Mouse (Mus musculus): ENCODE data around the gene Immp1l. TPM values are rescaled to one million over a fixed set of nuclear protein-coding genes. Genes with fewer than 3 reads are reported as not detected.

The Immp1l gene
- polyA plus RNA-seq (2015; fragmentation: Nextera tagmentation; extraction: Ambion mirVana), result 97.6 and 102 TPM in 2 replicates

DNA sequence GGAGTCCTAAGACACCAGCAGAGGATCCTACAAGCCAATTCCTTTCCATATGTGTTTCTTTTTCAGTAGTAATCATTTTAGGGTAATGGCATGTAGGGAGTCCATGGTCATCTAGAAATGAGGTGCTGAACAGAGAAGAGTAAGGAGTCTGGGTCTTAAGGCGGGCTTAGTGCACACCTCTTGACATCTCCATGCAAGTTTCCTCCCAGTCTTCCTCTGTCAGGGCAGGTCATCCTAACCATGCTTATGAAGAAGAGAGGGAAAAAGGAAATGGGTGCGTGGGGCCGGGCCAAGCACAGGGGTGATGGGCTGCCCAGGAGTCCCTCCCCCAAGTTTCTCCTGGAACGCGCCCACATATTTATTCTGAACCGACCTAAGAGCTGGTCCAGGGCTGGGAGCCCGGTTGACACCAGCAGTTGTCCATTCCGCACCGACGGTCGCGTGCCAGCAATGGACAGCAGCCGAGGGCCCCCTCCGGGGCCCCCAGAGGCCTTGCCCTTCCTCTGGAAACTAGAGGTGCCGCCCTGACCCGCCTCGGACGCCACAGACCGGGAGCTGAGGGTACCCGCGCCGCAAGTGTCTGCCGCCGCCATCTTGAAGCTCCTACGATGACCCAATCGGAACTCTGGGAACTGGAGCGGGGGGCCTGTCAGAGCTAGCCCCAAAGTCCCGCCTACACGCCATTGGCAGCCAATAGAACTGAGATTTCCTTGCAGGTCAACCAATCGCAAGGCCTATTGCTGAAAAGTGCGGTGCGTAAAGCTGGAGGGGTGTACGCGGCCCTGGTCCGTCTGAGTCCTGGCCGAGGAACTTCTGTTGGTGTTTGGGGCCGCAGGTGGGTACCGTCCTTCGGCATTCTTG is at the start of gene Immp1l, which contains the start of gene Elp4:
TSS of gene Immp1l (plus strand) at position 743 of the 861 bp plus-strand sequence.
TSS of gene Elp4 (minus strand) at position 669 of the 861 bp plus-strand sequence.
- Histone ChIP-seq H3K9me3 (ENCODE audit: control insufficient read depth) (no peaks in the 10 kb centered on the region), H3K9ac (ENCODE audit: low read depth, low read length) (peak within 1 kb of the TSS; percentile 63), H3K27ac (ENCODE audit: low read depth, low read length) (no peak within 1 kb of the TSS), H3K4me1 (replicated peaks; ENCODE audit: control insufficient read depth, insufficient read depth, low read length) (no peaks in the 10 kb centered on the region), H3K4me2 (replicated peaks; ENCODE audit: low read depth) (peak within 1 kb of the TSS; percentile 89), H3K27me3 (replicated peaks; ENCODE audit: control insufficient read depth, insufficient read depth, low read length) (no peaks in the 10 kb centered on the region), H3K4me3 (ENCODE audit: low read depth, low read length) (peak within 1 kb of the TSS; percentile 94), H3K36me3 (ENCODE audit: control insufficient read depth, insufficient read depth) (no peaks in the 10 kb centered on the region)
- ATAC-seq, result peak; percentile 100
- under 1% methylated on average over 39 of the region's 39 CpGs for WGBS
- no peak for TF ChIP-seq CTCF (IDR thresholded peaks at IDR 0.05; ENCODE audit: low read depth)

DNA sequence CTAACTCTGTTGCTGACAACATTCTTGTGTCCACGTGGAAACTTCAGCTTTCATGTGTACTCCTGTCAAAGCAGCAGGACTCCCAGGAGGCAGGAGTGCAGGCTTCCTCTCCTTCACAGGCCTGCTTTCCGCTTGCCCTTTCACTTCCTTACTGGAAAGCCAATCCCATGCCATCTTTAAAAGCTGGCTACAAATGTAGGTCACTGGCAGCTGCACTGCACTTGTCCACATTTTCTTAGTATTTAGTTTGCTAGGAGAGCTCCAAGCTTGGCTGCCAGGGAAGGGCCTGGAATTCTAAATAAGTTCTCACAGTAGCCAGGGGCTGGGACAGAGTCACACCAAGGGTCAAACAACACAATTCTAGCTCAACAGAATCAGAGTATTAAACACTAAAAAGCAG is 49.7 kb upstream of the Immp1l start:
- 57% methylated on average over 2 of the region's 2 CpGs for WGBS
- no peak for TF ChIP-seq CTCF (IDR thresholded peaks at IDR 0.05; ENCODE audit: low read depth)

DNA sequence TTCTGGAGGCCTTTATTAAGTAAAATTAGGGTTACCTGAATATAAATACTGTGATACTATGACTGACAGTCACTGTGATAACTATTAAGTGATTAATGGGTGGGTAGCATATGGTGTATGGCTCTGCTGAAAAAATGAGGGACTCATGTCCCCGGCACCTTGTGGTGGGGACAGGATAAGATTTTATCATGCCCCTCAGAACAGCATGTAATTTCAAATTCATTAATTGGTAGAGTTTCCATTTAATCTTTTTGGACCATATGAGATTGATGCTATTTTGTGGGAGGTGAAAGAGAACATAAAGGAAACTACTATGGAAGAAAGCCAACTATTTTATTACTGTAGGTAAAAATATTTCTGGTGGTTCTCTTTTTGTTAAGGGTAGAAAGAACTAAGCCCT is 31.0 kb upstream of the Immp1l start:
- no peaks in the 10 kb centered on the region for H3K9me3 ChIP-seq (ENCODE audit: control insufficient read depth)

More for the DNA sequence above, 49.7 kb upstream of the Immp1l start:
- no peak for ATAC-seq
- Histone ChIP-seq H3K4me3 (ENCODE audit: low read depth, low read length) (no peak overlapping the region), H3K4me1 (replicated peaks; ENCODE audit: control insufficient read depth, insufficient read depth, low read length) (no peaks in the 10 kb centered on the region), H3K36me3 (ENCODE audit: control insufficient read depth, insufficient read depth) (no peaks in the 10 kb centered on the region), H3K9me3 (ENCODE audit: control insufficient read depth) (no peaks in the 10 kb centered on the region), H3K9ac (ENCODE audit: low read depth, low read length) (no peak overlapping the region), H3K4me2 (replicated peaks; ENCODE audit: low read depth) (no peak overlapping the region), H3K27me3 (replicated peaks; ENCODE audit: control insufficient read depth, insufficient read depth, low read length) (no peaks in the 10 kb centered on the region), H3K27ac (ENCODE audit: low read depth, low read length) (no peak overlapping the region)

DNA sequence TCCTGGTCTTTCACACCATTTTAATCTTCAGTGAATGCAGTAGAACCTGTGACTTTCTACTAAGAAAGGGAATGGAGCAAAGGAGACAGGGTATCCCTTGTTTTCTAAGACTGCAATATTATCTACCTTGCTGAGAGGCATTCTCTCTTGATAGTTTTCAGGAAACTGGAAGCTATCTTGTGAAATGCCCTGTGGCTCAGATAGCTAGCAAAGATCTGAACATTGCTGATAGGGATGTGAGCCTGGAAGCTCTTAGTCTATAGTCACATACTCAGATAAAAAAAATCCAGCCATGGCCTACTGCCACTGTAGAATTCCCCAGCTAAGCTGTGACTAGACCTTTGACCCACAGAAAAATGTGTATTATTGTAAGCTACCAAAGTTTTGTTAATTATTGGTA is 13.6 kb upstream of the Immp1l start:
- no peak for ATAC-seq
- no peak overlapping the region for H3K9ac ChIP-seq (ENCODE audit: low read depth, low read length)

More for the DNA sequence above, 31.0 kb upstream of the Immp1l start:
- Histone ChIP-seq H3K4me3 (ENCODE audit: low read depth, low read length) (no peak overlapping the region), H3K27me3 (replicated peaks; ENCODE audit: control insufficient read depth, insufficient read depth, low read length) (no peaks in the 10 kb centered on the region), H3K9ac (ENCODE audit: low read depth, low read length) (no peak overlapping the region), H3K4me1 (replicated peaks; ENCODE audit: control insufficient read depth, insufficient read depth, low read length) (no peaks in the 10 kb centered on the region), H3K27ac (ENCODE audit: low read depth, low read length) (no peak overlapping the region), H3K36me3 (ENCODE audit: control insufficient read depth, insufficient read depth) (0 out of 2 replicates have a peak, but pooled peaks cover 3% of the 10 kb centered on the region), H3K4me2 (replicated peaks; ENCODE audit: low read depth) (no peak overlapping the region)
- TF ChIP-seq CTCF (IDR thresholded peaks at IDR 0.05; ENCODE audit: low read depth), result no peak
- 90% methylated on average over 1 of the region's 1 CpGs for WGBS
- ATAC-seq, result no peak

DNA sequence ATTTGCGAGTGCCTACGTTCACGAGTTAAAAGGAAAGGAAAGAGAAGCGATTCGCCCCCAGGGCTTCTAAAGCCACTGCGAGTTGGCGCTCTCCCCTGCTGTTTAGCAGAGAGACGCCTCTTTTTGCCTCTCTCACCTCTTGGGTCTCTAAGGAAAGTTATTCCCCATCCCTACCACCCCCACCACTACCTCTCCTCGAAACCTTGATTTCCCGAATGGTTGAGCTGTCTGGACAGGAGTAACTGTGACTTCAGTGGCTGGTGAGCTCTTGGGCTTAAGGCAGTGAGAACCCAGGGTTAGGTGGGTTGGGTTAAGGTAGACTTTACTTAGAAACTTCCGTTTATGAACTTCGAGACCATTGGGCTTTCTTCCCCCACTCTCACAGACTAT is 314 bp downstream of the Immp1l start:
- H3K4me2 ChIP-seq (replicated peaks; ENCODE audit: low read depth), result peak overlapping the region; percentile 89
- WGBS, result under 1% methylated on average over 12 of the region's 12 CpGs
- H3K4me1 ChIP-seq (replicated peaks; ENCODE audit: control insufficient read depth, insufficient read depth, low read length), result no peaks in the 10 kb centered on the region
- no peaks in the 10 kb centered on the region for H3K9me3 ChIP-seq (ENCODE audit: control insufficient read depth)
- no peak overlapping the region for H3K27ac ChIP-seq (ENCODE audit: low read depth, low read length)
- no peaks in the 10 kb centered on the region for H3K36me3 ChIP-seq (ENCODE audit: control insufficient read depth, insufficient read depth)
- peak overlapping the region; percentile 94 for H3K4me3 ChIP-seq (ENCODE audit: low read depth, low read length)
- H3K9ac ChIP-seq (ENCODE audit: low read depth, low read length), result peak overlapping the region; percentile 63
- no peak for TF ChIP-seq CTCF (IDR thresholded peaks at IDR 0.05; ENCODE audit: low read depth)
- ATAC-seq, result peak; percentile 59
- no peaks in the 10 kb centered on the region for H3K27me3 ChIP-seq (replicated peaks; ENCODE audit: control insufficient read depth, insufficient read depth, low read length)

More for the DNA sequence above, 13.6 kb upstream of the Immp1l start:
- H3K27me3 ChIP-seq (replicated peaks; ENCODE audit: control insufficient read depth, insufficient read depth, low read length), result no peaks in the 10 kb centered on the region
- TF ChIP-seq CTCF (IDR thresholded peaks at IDR 0.05; ENCODE audit: low read depth), result no peak
- no peak overlapping the region for H3K27ac ChIP-seq (ENCODE audit: low read depth, low read length)
- no peak overlapping the region for H3K4me2 ChIP-seq (replicated peaks; ENCODE audit: low read depth)
- H3K9me3 ChIP-seq (ENCODE audit: control insufficient read depth), result no peaks in the 10 kb centered on the region
- no peaks in the 10 kb centered on the region for H3K4me1 ChIP-seq (replicated peaks; ENCODE audit: control insufficient read depth, insufficient read depth, low read length)
- H3K36me3 ChIP-seq (ENCODE audit: control insufficient read depth, insufficient read depth), result no peaks in the 10 kb centered on the region
- H3K4me3 ChIP-seq (ENCODE audit: low read depth, low read length), result no peak overlapping the region

DNA sequence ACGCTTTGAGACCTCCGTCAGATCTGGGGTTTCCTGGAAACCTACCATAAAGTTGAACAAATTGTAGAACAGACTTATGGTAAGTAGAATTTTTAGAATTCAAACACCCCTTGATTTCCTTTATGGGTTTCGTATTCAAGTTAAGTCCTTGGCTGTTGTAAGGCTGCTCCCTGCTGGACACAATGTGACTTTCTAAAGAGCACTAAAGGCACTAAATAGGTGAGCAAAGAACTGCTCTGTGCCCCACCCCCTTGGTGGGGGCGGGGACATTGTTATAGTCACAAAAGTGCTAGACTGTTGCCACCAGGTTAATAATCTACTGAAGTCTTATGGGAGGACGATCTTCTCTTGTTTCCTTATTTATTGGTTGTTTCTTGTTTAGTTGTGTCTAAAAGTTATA is 3.9 kb downstream of the Immp1l start:
- Histone ChIP-seq H3K4me1 (replicated peaks; ENCODE audit: control insufficient read depth, insufficient read depth, low read length) (no peaks in the 10 kb centered on the region), H3K27ac (ENCODE audit: low read depth, low read length) (no peak overlapping the region), H3K36me3 (ENCODE audit: control insufficient read depth, insufficient read depth) (peaks cover 10% of the 10 kb centered on the region; the same call in 1 of the 2 replicates), H3K4me3 (ENCODE audit: low read depth, low read length) (no peak overlapping the region), H3K9ac (ENCODE audit: low read depth, low read length) (no peak overlapping the region), H3K9me3 (ENCODE audit: control insufficient read depth) (no peaks in the 10 kb centered on the region), H3K4me2 (replicated peaks; ENCODE audit: low read depth) (no peak overlapping the region), H3K27me3 (replicated peaks; ENCODE audit: control insufficient read depth, insufficient read depth, low read length) (no peaks in the 10 kb centered on the region)
- no peak for ATAC-seq
- 80% methylated on average over 5 of the region's 5 CpGs for WGBS
- peak; percentile 65 for TF ChIP-seq CTCF (IDR thresholded peaks at IDR 0.05; ENCODE audit: low read depth)

Measured in intestine, postnatal 0 days (tissue).